ENCODE assay signal across 12 mouse cellular contexts in genomic region chr6:146112211-146112610, GRCm38 (mm10).
DNase-seq lines count a peak whose midpoint lies in the region; ATAC-seq and TF ChIP-seq lines count a peak whose summit lies in the region.
"Had no signal": no experiment of that assay in that cellular context is flagged by ENCODE, and none has a peak within 500 bp of the region (broad histone marks: within the 10 kb centered on the region; RNA-seq: fewer than 3 reads in every experiment).

No protein-coding gene starts in this region.

- H3K27ac ChIP-seq in layer of hippocampus, adult 2 months: peak overlapping the region; percentile 70
- H3K27ac ChIP-seq in embryonic facial prominence, embryonic 10.5 days (replicated peaks): peak overlapping the region; percentile 74; the same call in 1 of the 2 replicates
- peak overlapping the region; percentile 54 for H3K27ac ChIP-seq in hindbrain, postnatal 0 days
- H3K27ac ChIP-seq in neural tube, embryonic 12.5 days: no peak overlapping the region

- H3K9ac ChIP-seq in hindbrain, postnatal 0 days (replicated peaks; ENCODE audit: low read length): no peak overlapping the region; the same call in 1 of the 2 replicates
- H3K9ac ChIP-seq in neural tube, embryonic 12.5 days: no peak overlapping the region
- H3K9ac ChIP-seq: limb, embryonic 12.5 days had no signal

- ATAC-seq in hindbrain, postnatal 0 days: no peak
- ATAC-seq in neural tube, embryonic 12.5 days (ENCODE audit: low FRiP score, low read depth): peak; percentile 43; the same call in 1 of the 2 replicates

- H3K4me1 ChIP-seq in embryonic facial prominence, embryonic 10.5 days: peaks cover 52% of the 10 kb centered on the region
- H3K4me1 ChIP-seq in hindbrain, postnatal 0 days (ENCODE audit: insufficient read depth, low read length): peaks cover 16% of the 10 kb centered on the region
- H3K4me1 ChIP-seq in neural tube, embryonic 12.5 days: peaks cover 36% of the 10 kb centered on the region

- DNase-seq in layer of hippocampus, adult 2 months (ENCODE audit: low spot score in 2 of 2): no peak
- DNase-seq in layer of hippocampus, adult 18-20 months (ENCODE audit: low spot score in 2 of 2): no peak
- no peak for DNase-seq in embryonic facial prominence, embryonic 10.5 days (ENCODE audit: low spot score)
- peak; percentile 40 for DNase-seq in hindbrain, postnatal 0 days (ENCODE audit: low spot score)
- DNase-seq in natural killer cell, adult 2 months (ENCODE audit: low spot score in 2 of 2): no peak
- DNase-seq in left cerebral cortex, postnatal 36 days (ENCODE audit: low spot score in 2 of 2): no peak
- DNase-seq: adrenal gland, postnatal 36 days; heart, adult 18-20 months; kidney, postnatal 10 days; thymus, adult 18-20 months had no signal

- WGBS in embryonic facial prominence, embryonic 10.5 days: 75% methylated on average over 7 of the region's 7 CpGs
- WGBS in hindbrain, postnatal 0 days: 35% methylated on average over 7 of the region's 7 CpGs
- WGBS in neural tube, embryonic 12.5 days: 67% methylated on average over 7 of the region's 7 CpGs

- no peaks in the 10 kb centered on the region for H3K9me3 ChIP-seq in embryonic facial prominence, embryonic 10.5 days
- no peaks in the 10 kb centered on the region for H3K9me3 ChIP-seq in hindbrain, postnatal 0 days (ENCODE audit: low read length)
- no peaks in the 10 kb centered on the region for H3K9me3 ChIP-seq in neural tube, embryonic 12.5 days
- H3K9me3 ChIP-seq: limb, embryonic 12.5 days had no signal

- no peak for TF ChIP-seq CTCF in layer of hippocampus, adult 2 months (conservative IDR thresholded peaks at IDR 0.05)
- no peak for TF ChIP-seq CTCF in hindbrain, postnatal 0 days (IDR thresholded peaks at IDR 0.05; ENCODE audit: low read depth)

- H3K4me2 ChIP-seq in hindbrain, postnatal 0 days (ENCODE audit: low read depth, low read length): no peak overlapping the region
- no peak overlapping the region for H3K4me2 ChIP-seq in neural tube, embryonic 12.5 days (replicated peaks)
- H3K4me2 ChIP-seq: limb, embryonic 12.5 days had no signal

- peaks cover 3% of the 10 kb centered on the region; the same call in 1 of the 2 replicates for H3K27me3 ChIP-seq in embryonic facial prominence, embryonic 10.5 days (replicated peaks; ENCODE audit: low read depth, poor library complexity, severe bottlenecking)
- no peaks in the 10 kb centered on the region for H3K27me3 ChIP-seq in hindbrain, postnatal 0 days (ENCODE audit: insufficient read depth, low read length)
- no peaks in the 10 kb centered on the region for H3K27me3 ChIP-seq in neural tube, embryonic 12.5 days (replicated peaks)
- H3K27me3 ChIP-seq: limb, embryonic 12.5 days had no signal

- intact Hi-C loops in left cerebral cortex, postnatal 36 days (cut with DNase I): no loop called here

- H3K4me3 ChIP-seq in layer of hippocampus, adult 2 months: no peak overlapping the region
- no peak overlapping the region for H3K4me3 ChIP-seq in embryonic facial prominence, embryonic 10.5 days
- H3K4me3 ChIP-seq in hindbrain, postnatal 0 days (ENCODE audit: low read length): no peak overlapping the region
- no peak overlapping the region for H3K4me3 ChIP-seq in neural tube, embryonic 12.5 days
- H3K4me3 ChIP-seq: limb, embryonic 12.5 days had no signal

- no peaks in the 10 kb centered on the region for H3K36me3 ChIP-seq in embryonic facial prominence, embryonic 10.5 days (replicated peaks)
- no peaks in the 10 kb centered on the region for H3K36me3 ChIP-seq in hindbrain, postnatal 0 days (ENCODE audit: insufficient read depth, low read length)
- no peaks in the 10 kb centered on the region for H3K36me3 ChIP-seq in neural tube, embryonic 12.5 days
- H3K36me3 ChIP-seq: limb, embryonic 12.5 days had no signal
